Mouse (Mus musculus) left cerebral cortex, postnatal 10 days (tissue): Measurements from ENCODE around the gene Clns1a. TPM values are rescaled to one million over a fixed set of nuclear protein-coding genes. Genes with fewer than 3 reads are reported as not detected.
A peak's percentile ranks its signal among the peaks of the same experiment; 100 is the strongest.

Source experiments
- DNase-seq, 2 experiments: peaks; one replicate each; pipeline ENCODE4 v3.0.0; 2021 to 2022; ENCODE audit warnings: low spot score in 2 of 2, mixed read lengths in 1 of 2; ENCODE audit errors: extremely low spot score in 1 of 2
- intact Hi-C: fragments of 180-260 bp; cut with DNase I; formaldehyde crosslinking; loops from one replicate; pipeline ENCODE4 v1.15.1; 2025
- total RNA-seq, 2 experiments: library from RNA; stranded (reverse); gene quantifications; 2 replicates each; pipeline ENCODE4 v1.2.3; 2021

Clns1a gene
- total RNA-seq, 2 experiments from 2014 or later: 72.0 to 78.5 TPM

- intact Hi-C loops: no loop called here
- no peak for DNase-seq
These were observed 27.5 kb downstream of the Clns1a start for GRCm38 (mm10) chr7:97723646-97724538.

GRCm38 (mm10) chr7:97725401-97725800 is 29.0 kb downstream of the Clns1a start:
- no peak for DNase-seq
- intact Hi-C loops: no loop called here

DNA sequence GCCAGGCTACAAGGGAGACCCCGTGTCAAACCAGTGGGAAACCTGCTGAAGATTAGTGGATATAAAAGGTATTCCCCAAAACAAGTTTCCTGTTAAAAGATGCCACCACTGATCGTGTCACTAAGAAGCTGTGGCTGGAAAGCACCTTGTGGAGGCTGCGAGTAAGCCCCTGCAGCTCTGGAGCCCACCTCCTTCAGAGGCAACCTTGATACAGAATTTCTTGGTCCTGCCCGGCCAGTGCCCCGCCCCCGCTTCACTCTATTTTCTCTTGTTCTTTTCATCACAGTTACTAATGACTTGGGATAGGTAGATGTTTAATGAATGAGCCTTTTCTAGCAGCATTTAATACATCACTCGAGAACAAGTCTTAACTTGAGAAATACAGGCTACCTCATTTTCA is 29.6 kb downstream of the Clns1a start:
- intact Hi-C loops: no loop called here

GRCm38 (mm10) chr7:97726778-97727177 is 30.3 kb downstream of the Clns1a start:
- no peak for DNase-seq
- intact Hi-C loops: no loop called here

More for the DNA sequence above, 29.6 kb downstream of the Clns1a start:
- DNase-seq: no peak

- intact Hi-C loops: no loop called here
- no peak for DNase-seq
These were observed 32.5 kb downstream of the Clns1a start for GRCm38 (mm10) chr7:97728666-97729614.

DNA sequence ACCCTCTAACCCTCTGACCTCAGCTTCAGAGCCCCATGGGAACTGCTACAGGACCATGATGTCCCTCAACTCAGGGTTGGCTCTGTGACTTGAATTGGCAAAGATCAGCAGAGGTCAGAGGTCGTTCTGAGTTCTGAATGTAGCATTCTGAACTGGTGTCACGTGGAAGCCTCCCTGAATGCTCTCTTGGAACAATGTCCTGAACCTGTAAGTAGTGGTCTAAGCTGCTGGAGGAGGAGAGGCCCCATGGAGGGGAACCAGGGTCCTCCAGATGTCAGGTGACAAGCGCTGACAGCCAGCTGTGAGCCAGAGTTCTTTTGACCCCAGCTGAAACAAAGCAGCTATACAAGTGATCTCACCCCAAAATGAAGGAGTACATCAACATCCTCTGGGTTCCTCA is 34.0 kb downstream of the Clns1a start:
- intact Hi-C loops: no loop called here

GRCm38 (mm10) chr7:97733606-97734005 is 37.2 kb downstream of the Clns1a start:
- intact Hi-C loops: no loop called here
- no peak for DNase-seq

More for the DNA sequence above, 34.0 kb downstream of the Clns1a start:
- DNase-seq: no peak

GRCm38 (mm10) chr7:97735021-97735420 is 38.6 kb downstream of the Clns1a start:
- intact Hi-C loops: no loop called here
- DNase-seq: no peak

DNA sequence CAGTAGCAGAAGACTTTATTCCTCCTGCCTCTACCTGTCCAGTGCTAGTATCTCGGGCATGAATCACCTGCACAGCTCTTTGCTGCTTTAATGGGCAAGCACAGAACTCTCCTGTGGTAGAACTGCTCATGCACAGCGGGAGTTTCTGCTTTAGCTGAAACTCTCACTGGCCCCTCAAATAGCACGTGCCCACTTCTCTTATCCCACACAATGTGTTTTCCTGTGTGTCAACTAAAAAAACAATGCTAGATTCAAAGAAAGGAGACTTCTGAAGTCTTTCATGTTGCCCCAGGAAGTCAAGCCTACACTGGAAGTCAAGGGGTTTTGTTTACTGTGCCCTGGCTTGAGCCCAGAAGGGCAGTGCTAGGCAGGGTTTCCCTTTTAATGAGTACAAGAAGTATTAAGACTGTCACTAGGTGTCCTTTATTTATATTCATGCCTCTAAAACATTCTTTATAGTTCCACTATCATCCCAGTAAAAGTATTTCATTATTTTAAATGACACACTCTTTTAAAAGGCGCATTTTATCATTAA is 39.5 kb downstream of the Clns1a start:
- peak in 1 of 2 experiments; percentile 49 for DNase-seq
- intact Hi-C loops: no loop called here

DNA sequence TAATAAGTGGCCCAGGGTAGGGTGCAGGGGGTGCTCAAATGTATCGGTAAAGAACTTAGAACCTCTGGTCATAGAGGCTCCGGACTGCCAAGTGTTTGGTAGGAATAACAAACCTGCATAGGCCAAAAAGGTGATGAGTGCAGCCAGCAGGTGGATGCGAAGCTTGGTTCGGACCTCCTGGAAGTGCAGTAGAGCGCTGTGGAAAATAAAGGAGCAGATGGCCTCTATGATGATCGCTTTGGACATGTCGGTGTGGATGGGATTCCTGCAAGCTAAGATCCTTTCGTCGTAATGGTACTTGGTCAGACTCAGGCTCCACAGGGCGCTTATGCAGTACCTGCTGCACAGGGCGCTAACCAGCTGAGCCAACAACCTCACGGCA is 40.8 kb downstream of the Clns1a start:
- intact Hi-C loops: no loop called here
- DNase-seq: no peak

GRCm38 (mm10) chr7:97737638-97738456 is 41.4 kb downstream of the Clns1a start, which contains the start of gene Aqp11:
Gene Aqp11 (minus strand): TSS chr7:97738289.
- intact Hi-C loops: no loop called here

GRCm38 (mm10) chr7:97740948-97741347 is 44.5 kb downstream of the Clns1a start:
- no peak for DNase-seq
- intact Hi-C loops: loop anchor here (10.0 kb wide), 1 partner anchor 344 kb away; no protein-coding TSS in a partner anchor

More at GRCm38 (mm10) chr7:97737638-97738456, 41.4 kb downstream of the Clns1a start, which contains the start of gene Aqp11:
- peak; percentile 42 to 93 for DNase-seq

- intact Hi-C loops: loop anchor here (10.0 kb wide), 1 partner anchor 343 kb away; no protein-coding TSS in a partner anchor
- DNase-seq: no peak
These were observed 45.4 kb downstream of the Clns1a start for GRCm38 (mm10) chr7:97741756-97742291.

DNA sequence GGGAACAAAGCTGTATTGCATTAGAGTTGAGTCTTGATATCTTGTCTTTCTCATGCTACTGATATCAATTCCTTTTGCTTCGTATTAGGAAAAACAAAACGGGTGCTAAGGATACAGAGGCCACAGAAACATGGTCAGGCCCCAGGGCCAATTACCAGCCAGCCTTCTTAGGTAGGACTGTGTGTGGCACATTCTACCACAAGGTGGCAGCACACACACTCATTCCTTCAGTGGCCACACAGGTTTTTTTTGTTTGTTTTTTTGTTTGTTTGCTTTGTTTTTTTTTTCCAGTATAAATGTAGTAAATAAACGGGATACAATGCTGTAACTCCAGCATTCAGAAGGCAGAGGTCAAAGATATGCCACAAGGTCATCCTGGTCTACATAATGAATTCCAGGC is 48.9 kb downstream of the Clns1a start:
- DNase-seq: peak; percentile 30 to 59
- intact Hi-C loops: loop anchor here (1.0 to 10.0 kb wide), 3 partner anchors 232 to 377 kb away; no protein-coding TSS in a partner anchor

DNA sequence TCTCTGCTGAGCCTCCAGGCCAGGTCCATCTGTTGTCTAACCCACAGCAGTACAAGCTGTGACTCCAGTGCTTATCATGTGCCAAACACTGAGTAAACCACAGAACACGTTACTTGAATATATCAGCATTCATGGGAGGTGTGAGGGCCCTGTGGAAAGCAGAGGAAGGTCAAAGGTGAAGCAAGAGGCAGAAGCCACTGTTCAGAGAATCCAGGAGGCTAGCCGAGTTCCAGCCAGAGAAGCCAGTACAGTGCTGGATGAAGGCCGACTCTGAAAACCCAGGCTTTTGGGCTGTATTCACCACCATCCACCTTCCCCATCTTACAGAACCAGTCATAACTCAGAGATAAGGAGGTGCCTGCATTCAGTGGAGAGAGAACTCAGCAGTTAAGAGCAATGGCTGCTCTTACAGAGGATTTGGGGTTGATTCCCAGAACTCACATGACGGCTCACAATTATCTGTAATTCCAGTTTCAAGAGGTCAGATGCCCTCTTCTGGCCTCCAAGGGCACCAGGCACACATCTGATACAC is 50.8 kb downstream of the Clns1a start:
- intact Hi-C loops: loop anchor here (5.0 to 10.0 kb wide), 2 partner anchors 338 to 375 kb away; no protein-coding TSS in a partner anchor
- no peak for DNase-seq

DNA sequence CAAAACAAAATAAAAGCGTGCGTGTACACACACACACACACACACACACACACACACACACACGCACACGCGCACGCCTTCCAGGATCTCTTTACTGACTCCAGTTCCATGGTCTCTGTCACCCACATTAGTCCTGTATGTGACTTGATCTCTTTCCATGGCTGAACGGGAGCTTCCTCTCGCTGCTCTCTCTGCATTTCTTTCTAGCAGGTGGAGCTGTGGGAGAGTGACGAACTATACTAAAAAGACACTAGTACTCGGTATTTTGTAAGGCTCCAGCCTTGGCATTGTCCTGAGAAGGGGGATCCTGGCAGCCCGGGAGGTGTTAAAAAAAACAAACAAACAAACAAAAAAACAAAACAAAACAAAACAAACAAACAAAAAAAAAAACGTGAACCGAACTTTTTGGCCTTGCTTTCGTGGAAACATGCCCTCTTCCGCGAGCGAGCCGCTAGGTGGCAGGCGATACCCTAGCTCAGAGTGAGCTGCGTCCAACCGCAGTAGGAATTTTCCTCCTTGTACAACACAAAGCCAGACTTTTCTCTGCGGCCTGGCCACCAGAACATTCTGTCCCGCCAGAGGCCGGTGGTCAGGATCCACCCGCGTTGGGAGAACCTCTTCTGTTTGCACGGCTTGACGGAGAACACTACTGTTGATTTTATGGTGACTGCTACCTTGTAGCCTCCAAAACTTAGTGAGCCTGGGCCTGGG is 51.5 kb downstream of the Clns1a start:
- peak; percentile 80 to 90 for DNase-seq
- intact Hi-C loops: loop anchor here (2.0 to 10.0 kb wide), 3 partner anchors 95 to 374 kb away; no protein-coding TSS in a partner anchor
